Mouse (Mus musculus): ENCODE measurements at regions not wholly inside any gene's neighbourhood (a gene's known extent, or its start where the extent isn't known, plus 50 kb on each side); places are given as distances from the start of the nearest gene placed in this dataset.

DNA sequence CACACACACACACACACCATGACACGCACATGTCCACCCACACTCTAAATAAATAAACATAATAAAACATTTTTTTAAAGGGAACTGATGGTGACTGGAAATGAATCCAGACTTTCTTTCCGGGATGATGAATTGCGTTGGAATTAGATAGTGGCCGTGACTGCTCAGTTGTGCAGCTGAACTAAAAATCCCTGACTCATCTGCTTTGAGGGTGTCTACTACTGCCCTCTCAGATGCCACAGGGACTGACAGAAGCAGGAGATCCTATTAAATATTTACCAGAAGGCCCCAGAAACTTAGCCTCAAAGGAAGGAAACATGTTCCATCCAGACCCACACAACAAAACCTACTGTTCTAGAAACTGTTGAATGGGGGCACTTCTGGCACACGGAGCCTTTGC, 65.7 kb downstream of the Polr2m start:
- no peak for TF ChIP-seq CTCF (conservative IDR thresholded peaks at IDR 0.05)
- Histone ChIP-seq H3K27ac (no peak overlapping the region), H3K4me3 (no peak overlapping the region)
- DNase-seq (ENCODE audit: low spot score in 2 of 2): no peak

DNA sequence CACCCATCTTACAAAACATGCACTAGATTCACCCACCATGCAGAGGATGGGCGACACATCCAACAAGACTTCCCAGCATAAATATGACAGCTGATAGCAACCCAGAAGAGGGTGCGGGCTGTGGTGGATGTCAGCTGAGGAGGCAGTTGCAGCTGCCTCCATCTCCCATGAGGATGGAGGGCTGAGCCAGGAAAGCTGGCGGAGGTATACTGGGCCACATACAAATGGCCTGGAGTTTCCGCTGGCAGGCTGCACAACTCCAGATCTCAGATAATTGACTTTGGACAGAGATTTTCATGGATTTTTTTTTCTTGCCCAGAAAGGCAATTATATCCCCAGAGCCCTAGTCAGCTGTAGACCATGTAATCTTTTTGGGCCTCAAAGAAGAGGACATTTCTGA, 67.2 kb downstream of the Polr2m start:
- Histone ChIP-seq H3K27ac (no peak overlapping the region), H3K4me3 (no peak overlapping the region)
- no peak for DNase-seq (ENCODE audit: low spot score in 2 of 2)
- no peak for TF ChIP-seq CTCF (conservative IDR thresholded peaks at IDR 0.05)

GRCm38 (mm10) chr9:71417248-71417647, 68.5 kb downstream of the Polr2m start:
- H3K27ac ChIP-seq: peak overlapping the region; percentile 61; the same call in 1 of the 2 replicates
- no peak overlapping the region for H3K4me3 ChIP-seq
- no peak for TF ChIP-seq CTCF (conservative IDR thresholded peaks at IDR 0.05)
- DNase-seq (ENCODE audit: low spot score in 2 of 2): peak; percentile 12 to 50

DNA sequence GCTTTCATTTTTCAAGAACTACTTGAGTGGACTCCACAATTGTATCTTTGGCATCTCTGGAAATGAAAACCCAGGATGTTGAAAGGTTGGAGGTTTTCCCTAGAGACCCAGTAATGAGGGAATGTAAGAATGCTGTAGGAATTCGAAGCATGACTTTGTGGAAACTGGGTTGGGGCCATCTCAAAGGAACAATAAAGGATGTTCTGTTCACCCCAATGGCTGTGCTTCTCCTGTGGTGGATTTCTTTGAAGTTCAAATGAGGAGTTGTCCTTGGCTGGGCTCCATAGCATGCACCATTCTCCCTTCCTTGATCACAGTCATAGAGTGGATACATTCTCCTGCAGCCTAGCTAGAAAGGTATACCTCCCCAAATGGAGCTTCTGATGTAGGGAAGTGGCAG, 74.6 kb downstream of the Polr2m start:
- TF ChIP-seq CTCF (conservative IDR thresholded peaks at IDR 0.05): no peak
- no peak overlapping the region for H3K4me3 ChIP-seq
- no peak for DNase-seq (ENCODE audit: low spot score in 2 of 2)

GRCm38 (mm10) chr9:71409925-71410324, 75.8 kb downstream of the Polr2m start:
- peak; percentile 51 for TF ChIP-seq CTCF (conservative IDR thresholded peaks at IDR 0.05)
- no peak overlapping the region for H3K27ac ChIP-seq

More for the DNA sequence above, 74.6 kb downstream of the Polr2m start:
- H3K27ac ChIP-seq: no peak overlapping the region

DNA sequence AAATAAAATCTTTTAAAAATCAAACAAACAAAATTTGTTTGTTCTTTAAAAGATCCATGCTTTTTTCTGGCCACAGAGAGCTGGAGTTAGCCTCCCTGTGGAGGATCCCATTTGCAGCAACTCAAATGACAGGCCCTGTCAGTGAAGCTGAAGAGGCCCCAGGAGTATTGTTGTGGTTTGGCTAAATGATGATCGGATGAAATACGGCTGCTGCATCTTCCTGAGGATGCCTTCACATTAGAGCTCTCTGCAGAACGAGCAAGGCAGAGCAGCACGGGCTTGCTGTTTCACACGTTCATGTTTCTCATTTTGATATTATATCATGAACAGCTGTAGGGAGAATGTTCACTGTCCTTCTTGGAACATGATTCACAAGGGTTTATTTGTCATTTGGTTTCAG, 76.8 kb downstream of the Polr2m start:
- no peak overlapping the region for H3K4me3 ChIP-seq
- DNase-seq (ENCODE audit: low spot score in 2 of 2): no peak
- H3K27ac ChIP-seq: no peak overlapping the region
- no peak for TF ChIP-seq CTCF (conservative IDR thresholded peaks at IDR 0.05)

More at GRCm38 (mm10) chr9:71409925-71410324, 75.8 kb downstream of the Polr2m start:
- no peak overlapping the region for H3K4me3 ChIP-seq
- no peak for DNase-seq (ENCODE audit: low spot score in 2 of 2)

GRCm38 (mm10) chr9:71404396-71405135, 81.2 kb downstream of the Polr2m start:
- H3K4me3 ChIP-seq: no peak overlapping the region
- no peak for DNase-seq (ENCODE audit: low spot score in 2 of 2)
- H3K27ac ChIP-seq: no peak overlapping the region
- no peak for TF ChIP-seq CTCF (conservative IDR thresholded peaks at IDR 0.05)

- no peak overlapping the region for H3K27ac ChIP-seq
- DNase-seq (ENCODE audit: low spot score in 2 of 2): no peak
- TF ChIP-seq CTCF (conservative IDR thresholded peaks at IDR 0.05): no peak
- H3K4me3 ChIP-seq: no peak overlapping the region
Observed at GRCm38 (mm10) chr9:71401667-71402066, 84.1 kb downstream of the Polr2m start.

- H3K27ac ChIP-seq: no peak overlapping the region
- no peak for TF ChIP-seq CTCF (conservative IDR thresholded peaks at IDR 0.05)
- DNase-seq (ENCODE audit: low spot score in 2 of 2): no peak
- no peak overlapping the region for H3K4me3 ChIP-seq
Observed at GRCm38 (mm10) chr9:71399346-71399745, 86.4 kb downstream of the Polr2m start.

DNA sequence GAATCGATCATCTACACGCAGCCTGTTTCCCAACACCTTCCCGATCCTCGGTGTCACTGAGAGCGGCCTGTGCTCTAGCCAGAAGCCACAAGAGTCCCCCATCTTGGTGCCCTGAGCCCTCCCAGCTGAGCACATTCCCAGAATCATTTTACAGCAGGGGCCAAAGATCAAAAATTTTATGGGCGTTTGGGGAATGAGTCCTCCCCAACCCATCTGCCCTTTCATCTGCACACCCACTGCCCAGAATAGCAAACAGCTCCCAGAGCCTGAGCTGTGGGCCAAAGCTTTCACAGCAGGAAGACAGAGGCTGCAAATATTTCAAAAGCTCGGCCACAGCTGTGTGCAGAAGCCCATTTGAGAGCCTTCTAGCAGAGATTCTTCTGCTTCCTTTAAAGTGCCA, 89.0 kb downstream of the Polr2m start:
- no peak for DNase-seq (ENCODE audit: low spot score in 2 of 2)
- no peak overlapping the region for H3K27ac ChIP-seq
- TF ChIP-seq CTCF (conservative IDR thresholded peaks at IDR 0.05): no peak
- no peak overlapping the region for H3K4me3 ChIP-seq

GRCm38 (mm10) chr9:71390221-71390620, 95.5 kb downstream of the Polr2m start:
- no peak for TF ChIP-seq CTCF (conservative IDR thresholded peaks at IDR 0.05)
- Histone ChIP-seq H3K4me3 (no peak overlapping the region), H3K27ac (no peak overlapping the region)
- no peak for DNase-seq (ENCODE audit: low spot score in 2 of 2)

DNA sequence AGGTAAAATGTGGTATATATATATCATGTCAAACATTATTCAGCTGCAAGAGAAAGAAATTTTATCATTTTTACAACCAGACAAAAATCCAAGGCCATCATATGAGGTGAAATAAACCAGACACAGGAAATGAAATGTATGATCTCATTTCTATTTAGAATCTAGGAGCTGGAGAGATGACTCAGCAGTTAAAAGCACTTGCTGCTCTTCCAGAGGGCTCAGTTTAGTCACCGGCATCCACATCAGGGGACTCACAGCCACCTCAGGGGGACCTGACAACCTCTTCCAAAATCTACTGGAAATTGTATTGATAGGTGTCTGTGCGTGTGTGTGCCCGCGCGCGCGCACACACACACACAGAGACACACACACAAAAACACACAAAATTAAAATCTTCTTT, 98.3 kb downstream of the Polr2m start:
- Histone ChIP-seq H3K4me3 (no peak overlapping the region), H3K27ac (no peak overlapping the region)
- DNase-seq (ENCODE audit: low spot score in 2 of 2): no peak
- TF ChIP-seq CTCF (conservative IDR thresholded peaks at IDR 0.05): no peak

DNA sequence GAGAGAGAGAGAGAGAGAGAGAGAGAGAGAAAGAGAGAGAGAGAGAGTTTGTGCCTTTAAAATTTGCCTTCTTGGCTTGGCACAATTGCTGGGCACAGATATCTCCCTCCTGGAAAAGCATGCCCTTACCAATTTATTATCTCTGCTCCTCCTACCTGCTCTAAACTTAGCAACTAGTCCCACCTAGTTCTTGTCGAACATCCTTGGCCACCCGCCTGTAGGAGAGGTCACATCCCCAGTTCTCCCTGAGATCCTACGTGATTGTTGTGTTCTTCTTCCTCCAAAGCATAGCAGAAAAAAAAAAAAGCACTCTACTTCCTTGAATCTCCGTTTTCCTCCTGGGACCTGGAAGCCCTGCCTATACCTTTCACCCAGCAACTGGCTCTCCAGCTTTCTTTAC, 101.8 kb downstream of the Polr2m start:
- Histone ChIP-seq H3K27ac (no peak overlapping the region), H3K4me3 (no peak overlapping the region)
- no peak for DNase-seq (ENCODE audit: low spot score in 2 of 2)
- TF ChIP-seq CTCF (conservative IDR thresholded peaks at IDR 0.05): no peak

GRCm38 (mm10) chr9:71379731-71380250, 105.9 kb downstream of the Polr2m start:
- H3K4me3 ChIP-seq: no peak overlapping the region
- TF ChIP-seq CTCF (conservative IDR thresholded peaks at IDR 0.05): no peak
- no peak for DNase-seq (ENCODE audit: low spot score in 2 of 2)
- H3K27ac ChIP-seq: no peak overlapping the region

Data from layer of hippocampus, adult 2 months (tissue).